Mouse (Mus musculus): ENCODE data around the gene Tnni1. TPM values are rescaled to one million over a fixed set of nuclear protein-coding genes. Genes with fewer than 3 reads are reported as not detected.

Tnni1 gene
- polyA plus RNA-seq, 1 experiment: 1.0 TPM

DNA sequence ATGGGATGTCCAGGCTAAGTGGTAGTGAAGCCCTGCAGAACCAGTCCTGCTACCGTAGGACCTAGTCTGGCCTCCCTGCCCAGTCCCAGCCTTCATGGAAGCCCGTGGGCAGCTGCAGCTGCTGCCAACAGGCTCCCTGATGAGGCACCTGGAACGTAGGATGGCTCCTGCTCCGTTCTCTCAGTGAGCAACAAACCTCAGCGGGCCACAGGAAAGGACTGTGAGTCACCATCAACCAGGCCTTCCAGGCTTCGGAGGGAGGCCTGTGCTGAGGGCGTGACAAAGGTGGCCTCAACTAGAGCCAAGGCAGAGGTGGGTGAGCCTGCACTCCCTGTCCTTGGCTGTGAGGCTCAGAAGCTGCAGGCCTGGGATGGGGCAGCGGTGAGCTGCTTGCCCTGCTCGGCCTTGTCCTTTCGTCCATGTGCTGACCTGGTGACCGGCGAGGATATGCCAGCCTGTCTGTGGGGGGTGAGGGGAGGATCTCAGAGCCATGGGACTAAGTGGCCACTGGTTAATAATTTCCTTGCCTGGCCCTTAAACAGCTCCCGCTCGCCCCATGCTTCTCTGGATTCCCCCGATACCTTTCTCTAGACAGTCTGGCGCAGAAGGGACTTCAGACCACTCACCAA is 41.6 kb downstream of the Tnni1 start:
- H3K27ac ChIP-seq (ENCODE audit: insufficient read depth, low read length): no peak overlapping the region
- no peaks in the 10 kb centered on the region for H3K36me3 ChIP-seq (ENCODE audit: control insufficient read depth, insufficient read depth, low read length, poor library complexity, severe bottlenecking)

DNA sequence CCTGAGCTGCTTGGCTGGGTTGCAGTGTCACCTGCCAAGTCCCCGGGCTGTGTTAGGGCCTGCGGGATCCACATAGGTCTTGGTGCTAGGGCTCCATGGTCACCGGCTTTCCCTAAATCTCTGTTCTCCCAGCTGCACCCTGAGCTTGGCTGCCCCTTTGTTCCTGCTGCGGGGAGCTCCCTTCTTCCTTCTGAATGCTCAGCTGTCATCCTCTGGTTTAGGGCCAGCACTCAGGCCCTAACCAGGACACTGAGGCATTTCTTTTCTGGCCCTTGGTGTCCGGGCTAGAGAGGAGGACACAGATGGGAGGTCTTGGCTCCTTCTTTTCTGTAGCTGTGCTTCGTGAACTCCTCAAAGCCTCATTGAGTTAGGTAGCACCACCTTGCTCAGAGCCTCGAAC is 42.5 kb downstream of the Tnni1 start:
- Histone ChIP-seq H3K9me3 (replicated peaks; ENCODE audit: control insufficient read depth, insufficient read depth, low read length, poor library complexity, severe bottlenecking) (no peaks in the 10 kb centered on the region), H3K4me1 (ENCODE audit: control insufficient read depth, insufficient read depth, low read length) (peaks cover 10% of the 10 kb centered on the region), H3K36me3 (ENCODE audit: control insufficient read depth, insufficient read depth, low read length, poor library complexity, severe bottlenecking) (no peaks in the 10 kb centered on the region), H3K27me3 (ENCODE audit: control insufficient read depth, insufficient read depth, low read length, poor library complexity, severe bottlenecking) (0 out of 2 replicates have a peak, but pooled peaks cover 7% of the 10 kb centered on the region), H3K4me3 (ENCODE audit: low read depth, low read length) (no peak overlapping the region), H3K9ac (ENCODE audit: low read depth, poor library complexity, severe bottlenecking) (no peak overlapping the region), H3K27ac (ENCODE audit: insufficient read depth, low read length) (no peak overlapping the region)
- no peak for TF ChIP-seq POLR2A (IDR thresholded peaks at IDR 0.05; ENCODE audit: insufficient read depth, low read length)
- TF ChIP-seq CTCF (IDR thresholded peaks at IDR 0.05; ENCODE audit: low read depth, low read length): no peak
- TF ChIP-seq EP300 (IDR thresholded peaks at IDR 0.05; ENCODE audit: insufficient read depth, low read depth, low read length): no peak

More for the DNA sequence above, 41.6 kb downstream of the Tnni1 start:
- Histone ChIP-seq H3K27me3 (ENCODE audit: control insufficient read depth, insufficient read depth, low read length, poor library complexity, severe bottlenecking) (0 out of 2 replicates have a peak, but pooled peaks cover 7% of the 10 kb centered on the region), H3K9me3 (replicated peaks; ENCODE audit: control insufficient read depth, insufficient read depth, low read length, poor library complexity, severe bottlenecking) (no peaks in the 10 kb centered on the region), H3K9ac (ENCODE audit: low read depth, poor library complexity, severe bottlenecking) (no peak overlapping the region), H3K4me3 (ENCODE audit: low read depth, low read length) (no peak overlapping the region), H3K4me1 (ENCODE audit: control insufficient read depth, insufficient read depth, low read length) (peaks cover 10% of the 10 kb centered on the region)
- TF ChIP-seq POLR2A (IDR thresholded peaks at IDR 0.05; ENCODE audit: insufficient read depth, low read length): no peak
- TF ChIP-seq CTCF (IDR thresholded peaks at IDR 0.05; ENCODE audit: low read depth, low read length): no peak
- no peak for TF ChIP-seq EP300 (IDR thresholded peaks at IDR 0.05; ENCODE audit: insufficient read depth, low read depth, low read length)

DNA sequence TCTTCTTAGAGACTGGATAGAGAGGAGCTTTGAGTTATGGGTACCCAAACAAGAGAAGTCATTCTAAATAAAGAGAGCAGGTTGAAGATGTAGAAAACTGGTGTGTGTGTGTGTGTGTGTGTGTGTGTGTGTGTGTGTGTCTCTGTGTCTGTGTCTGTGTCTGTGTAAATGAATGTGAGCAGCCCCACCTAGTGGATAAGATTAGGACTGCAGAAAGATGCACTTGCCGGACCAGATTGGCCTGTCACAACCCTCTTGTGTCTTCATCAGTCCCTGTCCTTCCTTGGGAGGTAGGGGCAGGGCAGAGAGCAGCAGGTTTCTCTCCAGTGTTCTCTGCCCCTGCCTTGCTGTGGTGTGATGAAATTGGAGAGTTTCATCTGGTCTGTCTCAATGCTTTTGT is 49.7 kb downstream of the Tnni1 start:
- Histone ChIP-seq H3K27me3 (ENCODE audit: control insufficient read depth, insufficient read depth, low read length, poor library complexity, severe bottlenecking) (no peaks in the 10 kb centered on the region), H3K9me3 (replicated peaks; ENCODE audit: control insufficient read depth, insufficient read depth, low read length, poor library complexity, severe bottlenecking) (no peaks in the 10 kb centered on the region), H3K4me3 (ENCODE audit: low read depth, low read length) (no peak overlapping the region), H3K9ac (ENCODE audit: low read depth, poor library complexity, severe bottlenecking) (no peak overlapping the region), H3K27ac (ENCODE audit: insufficient read depth, low read length) (no peak overlapping the region), H3K4me1 (ENCODE audit: control insufficient read depth, insufficient read depth, low read length) (no peaks in the 10 kb centered on the region), H3K36me3 (ENCODE audit: control insufficient read depth, insufficient read depth, low read length, poor library complexity, severe bottlenecking) (no peaks in the 10 kb centered on the region)
- peak; percentile 59 for TF ChIP-seq CTCF (IDR thresholded peaks at IDR 0.05; ENCODE audit: low read depth, low read length)
- no peak for TF ChIP-seq POLR2A (IDR thresholded peaks at IDR 0.05; ENCODE audit: insufficient read depth, low read length)
- no peak for TF ChIP-seq EP300 (IDR thresholded peaks at IDR 0.05; ENCODE audit: insufficient read depth, low read depth, low read length)

GRCm38 (mm10) chr1:135834206-135834859 is 55.1 kb downstream of the Tnni1 start:
- Histone ChIP-seq H3K4me1 (ENCODE audit: control insufficient read depth, insufficient read depth, low read length) (no peaks in the 10 kb centered on the region), H3K9ac (ENCODE audit: low read depth, poor library complexity, severe bottlenecking) (no peak overlapping the region), H3K4me3 (ENCODE audit: low read depth, low read length) (no peak overlapping the region), H3K27ac (ENCODE audit: insufficient read depth, low read length) (no peak overlapping the region), H3K27me3 (ENCODE audit: control insufficient read depth, insufficient read depth, low read length, poor library complexity, severe bottlenecking) (no peaks in the 10 kb centered on the region), H3K9me3 (replicated peaks; ENCODE audit: control insufficient read depth, insufficient read depth, low read length, poor library complexity, severe bottlenecking) (no peaks in the 10 kb centered on the region), H3K36me3 (ENCODE audit: control insufficient read depth, insufficient read depth, low read length, poor library complexity, severe bottlenecking) (no peaks in the 10 kb centered on the region)
- no peak for TF ChIP-seq EP300 (IDR thresholded peaks at IDR 0.05; ENCODE audit: insufficient read depth, low read depth, low read length)
- TF ChIP-seq CTCF (IDR thresholded peaks at IDR 0.05; ENCODE audit: low read depth, low read length): no peak
- no peak for TF ChIP-seq POLR2A (IDR thresholded peaks at IDR 0.05; ENCODE audit: insufficient read depth, low read length)

DNA sequence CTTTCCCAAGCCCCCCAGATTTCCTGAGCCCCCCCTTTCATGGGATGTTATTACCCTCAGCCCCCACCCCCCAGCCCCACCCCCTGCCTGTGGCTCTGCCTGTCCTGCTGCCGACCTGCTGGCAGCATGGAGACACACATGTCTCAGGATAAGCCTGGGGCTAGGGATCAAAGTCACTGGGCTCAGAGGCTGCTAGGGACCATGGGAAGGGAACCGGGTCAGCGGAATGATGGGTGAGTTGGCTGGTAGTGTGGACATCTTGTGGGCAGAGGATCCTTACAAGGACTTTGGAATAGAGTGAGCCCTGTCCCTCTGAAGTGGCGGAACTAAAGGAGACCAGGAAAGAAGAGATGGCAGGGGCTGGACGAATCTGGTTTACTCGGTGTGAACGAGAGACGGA is 55.7 kb downstream of the Tnni1 start:
- H3K9me3 ChIP-seq (replicated peaks; ENCODE audit: control insufficient read depth, insufficient read depth, low read length, poor library complexity, severe bottlenecking): no peaks in the 10 kb centered on the region
- no peak overlapping the region for H3K27ac ChIP-seq (ENCODE audit: insufficient read depth, low read length)
- peak overlapping the region; percentile 5; the same call in 1 of the 2 replicates for H3K4me3 ChIP-seq (ENCODE audit: low read depth, low read length)
- H3K9ac ChIP-seq (ENCODE audit: low read depth, poor library complexity, severe bottlenecking): no peak overlapping the region
- H3K4me1 ChIP-seq (ENCODE audit: control insufficient read depth, insufficient read depth, low read length): no peaks in the 10 kb centered on the region
- H3K36me3 ChIP-seq (ENCODE audit: control insufficient read depth, insufficient read depth, low read length, poor library complexity, severe bottlenecking): no peaks in the 10 kb centered on the region
- no peaks in the 10 kb centered on the region for H3K27me3 ChIP-seq (ENCODE audit: control insufficient read depth, insufficient read depth, low read length, poor library complexity, severe bottlenecking)
- TF ChIP-seq POLR2A (IDR thresholded peaks at IDR 0.05; ENCODE audit: insufficient read depth, low read length) (no peak), EP300 (IDR thresholded peaks at IDR 0.05; ENCODE audit: insufficient read depth, low read depth, low read length) (no peak), CTCF (IDR thresholded peaks at IDR 0.05; ENCODE audit: low read depth, low read length) (no peak)
